Mouse (Mus musculus) neural tube, embryonic 14.5 days (tissue): ENCODE measurements around the gene Tstd3. TPM values are rescaled to one million over a fixed set of nuclear protein-coding genes. Genes with fewer than 3 reads are reported as not detected.
"Not testable (repeated sequence)": the region's sequence is repeated elsewhere in the genome, so short reads cannot be mapped to it uniquely, and the experiment has no call there.

Source experiments
- ATAC-seq: fragments of 200-750 bp; cut with Nextera tagmentation; 2 replicates; pipeline ENCODE4 v1.8.0; 2017; ENCODE audit warnings: low read depth, mild to moderate bottlenecking, moderate TSS enrichment, moderate library complexity
- H3K27ac ChIP-seq: fragments of 300-500 bp; sonication (generic); 2 replicates; pipeline ENCODE4 v1.5.1; 2014; ENCODE audit warnings: low read depth, mild to moderate bottlenecking, control low read depth, low read length, moderate library complexity, mixed read lengths
- H3K27me3 ChIP-seq: fragments of 300-500 bp; sonication (generic); 2 replicates; pipeline ENCODE4 v1.6.1; 2014; ENCODE audit warnings: low read length; ENCODE audit not compliant: control insufficient read depth, insufficient read depth
- H3K36me3 ChIP-seq: fragments of 300-500 bp; sonication (generic); 2 replicates; pipeline ENCODE4 v1.6.1; 2014; ENCODE audit warnings: low read length, mixed read lengths; ENCODE audit not compliant: control insufficient read depth, insufficient read depth
- H3K4me1 ChIP-seq: fragments of 300-500 bp; sonication (generic); 2 replicates; pipeline ENCODE4 v1.6.1; 2014; ENCODE audit warnings: low read length; ENCODE audit not compliant: control insufficient read depth, insufficient read depth
- H3K4me2 ChIP-seq: fragments of 300-500 bp; sonication (generic); 2 replicates; pipeline ENCODE4 v1.6.1; 2014; ENCODE audit warnings: mild to moderate bottlenecking, low read depth, low read length, control low read depth
- H3K4me3 ChIP-seq: fragments of 300-500 bp; sonication (generic); 2 replicates; pipeline ENCODE4 v1.5.1; 2014; ENCODE audit warnings: low read depth, low read length, control low read depth, mixed read lengths
- H3K9ac ChIP-seq: fragments of 300-500 bp; sonication (generic); replicated peaks from 2 replicates; pipeline ENCODE4 v1.6.1; 2014; ENCODE audit warnings: low read depth, mild to moderate bottlenecking, control low read depth, low read length, mixed read lengths
- H3K9me3 ChIP-seq: fragments of 300-500 bp; sonication (generic); 2 replicates; pipeline ENCODE4 v1.6.1; 2016; ENCODE audit warnings: low read length; ENCODE audit not compliant: control insufficient read depth
- WGBS: fragments of 180-500 bp; shearing (Covaris S2); extraction: QIAGEN DNeasy Blood & Tissue Kit; methylation state at CpG from one replicate; pipeline ENCODE4 v1.1.7; 2014; 5-methylcytosine and 5-hydroxymethylcytosine counted together
- polyA plus RNA-seq: library from polyadenylated mRNA; unstranded; fragments of >200 nt; fragmentation: Nextera tagmentation; extraction: Ambion mirVana; gene quantifications from 2 replicates; pipeline ENCODE4 v1.2.1, GENCODE M21; 2014

Gene Tstd3
- polyA plus RNA-seq, 1 experiment from 2014 or later, result 25.3 TPM

GRCm38 (mm10) chr4:21763827-21764226, 3.2 kb downstream of the Tstd3 start:
- Histone ChIP-seq H3K36me3 (no peaks in the 10 kb centered on the region), H3K27me3 (no peaks in the 10 kb centered on the region), H3K4me1 (no peaks in the 10 kb centered on the region), H3K9me3 (no peaks in the 10 kb centered on the region), H3K27ac (no peak overlapping the region), H3K4me3 (no peak overlapping the region), H3K4me2 (no peak overlapping the region), H3K9ac (no peak overlapping the region)
- WGBS, result 78% methylated on average over 4 of the region's 4 CpGs
- ATAC-seq, result no peak

- Histone ChIP-seq H3K4me2 (no peak overlapping the region), H3K9me3 (no peaks in the 10 kb centered on the region), H3K27me3 (no peaks in the 10 kb centered on the region), H3K4me1 (no peaks in the 10 kb centered on the region), H3K36me3 (no peaks in the 10 kb centered on the region), H3K4me3 (no peak overlapping the region), H3K9ac (no peak overlapping the region), H3K27ac (no peak overlapping the region)
- no peak for ATAC-seq
- WGBS, result 88% methylated on average over 9 of the region's 9 CpGs
Observed at GRCm38 (mm10) chr4:21761416-21762160, 5.4 kb downstream of the Tstd3 start.

GRCm38 (mm10) chr4:21758860-21759259, 8.2 kb downstream of the Tstd3 start:
- H3K9ac ChIP-seq, result no peak overlapping the region
- no peak for ATAC-seq
- no peaks in the 10 kb centered on the region for H3K9me3 ChIP-seq
- H3K27me3 ChIP-seq, result no peaks in the 10 kb centered on the region
- WGBS, result 69% methylated on average over 1 of the region's 1 CpGs
- H3K36me3 ChIP-seq, result no peaks in the 10 kb centered on the region
- H3K4me2 ChIP-seq, result no peak overlapping the region
- H3K4me3 ChIP-seq, result no peak overlapping the region
- H3K4me1 ChIP-seq, result no peaks in the 10 kb centered on the region
- no peak overlapping the region for H3K27ac ChIP-seq

DNA sequence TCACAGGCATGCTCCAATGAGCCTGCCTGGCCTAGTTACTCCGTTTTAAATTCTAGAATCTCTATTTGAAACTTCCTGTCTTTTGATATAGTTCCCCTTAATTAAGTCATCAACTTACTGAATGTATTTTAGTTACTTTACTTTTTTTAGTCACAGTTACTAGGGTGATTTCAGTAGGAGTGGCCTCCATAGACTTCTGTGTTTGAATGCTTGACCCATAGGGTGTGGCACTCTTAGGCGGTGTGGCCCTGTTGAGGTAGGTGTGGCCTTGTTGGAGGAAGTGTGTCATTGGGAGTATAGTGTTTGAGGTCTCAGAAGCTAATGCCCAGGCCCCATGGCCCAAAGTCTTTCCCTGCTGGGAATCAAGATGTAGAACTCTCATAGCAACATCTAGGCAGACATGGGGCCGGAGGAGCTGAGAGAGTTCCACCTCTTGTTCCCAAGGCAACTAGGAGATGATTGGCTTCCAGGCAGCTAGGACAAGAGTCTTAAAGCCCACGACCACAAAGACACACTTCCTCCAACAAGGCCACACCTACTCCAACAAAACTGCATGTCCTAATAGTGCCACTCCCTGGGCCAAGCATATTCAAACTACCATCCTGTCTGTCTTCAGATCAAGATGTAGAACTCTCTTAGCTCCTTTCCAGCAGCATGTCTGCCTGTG, 11.8 kb downstream of the Tstd3 start:
- no peak overlapping the region for H3K4me3 ChIP-seq
- H3K4me1 ChIP-seq, result no peaks in the 10 kb centered on the region
- H3K36me3 ChIP-seq, result no peaks in the 10 kb centered on the region
- H3K4me2 ChIP-seq, result no peak overlapping the region
- H3K27ac ChIP-seq, result no peak overlapping the region
- H3K27me3 ChIP-seq, result no peaks in the 10 kb centered on the region
- 78% methylated on average over 4 of the region's 4 CpGs for WGBS
- no peak for ATAC-seq
- no peak overlapping the region for H3K9ac ChIP-seq
- H3K9me3 ChIP-seq, result no peaks in the 10 kb centered on the region

GRCm38 (mm10) chr4:21745723-21746122, 21.3 kb downstream of the Tstd3 start:
- WGBS, result 77% methylated on average over 5 of the region's 5 CpGs
- H3K36me3 ChIP-seq, result no peaks in the 10 kb centered on the region; the same call in 1 of the 2 replicates
- H3K4me1 ChIP-seq, result no peaks in the 10 kb centered on the region
- no peak for ATAC-seq
- no peak overlapping the region for H3K4me3 ChIP-seq
- H3K4me2 ChIP-seq, result no peak overlapping the region
- H3K27ac ChIP-seq, result no peak overlapping the region
- H3K9ac ChIP-seq, result no peak overlapping the region
- H3K27me3 ChIP-seq, result no peaks in the 10 kb centered on the region
- no peaks in the 10 kb centered on the region for H3K9me3 ChIP-seq

DNA sequence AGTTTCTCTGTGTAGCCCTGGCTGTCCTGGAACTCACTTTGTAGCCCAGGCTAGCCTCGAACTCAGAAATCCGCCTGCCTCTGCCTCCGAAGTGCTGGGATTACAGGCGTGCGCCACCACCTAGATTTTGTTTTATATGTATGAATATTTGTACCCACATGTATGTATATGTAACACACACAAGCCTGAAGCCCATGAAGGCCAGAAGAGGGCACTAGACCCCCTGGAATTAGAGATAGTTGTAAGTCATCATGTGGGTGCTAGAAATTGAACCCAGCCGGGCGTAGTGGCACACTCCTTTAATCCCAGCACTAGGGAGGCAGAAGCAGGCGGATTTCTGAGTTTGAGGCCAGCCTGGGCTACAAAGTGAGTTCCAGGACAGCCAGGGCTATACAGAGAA, 22.9 kb downstream of the Tstd3 start:
- 97% methylated on average over 8 of the region's 8 CpGs for WGBS
- not testable (repeated sequence) for H3K36me3 ChIP-seq, H3K9me3 ChIP-seq, H3K27me3 ChIP-seq, H3K9ac ChIP-seq, H3K27ac ChIP-seq, H3K4me3 ChIP-seq, H3K4me1 ChIP-seq, H3K4me2 ChIP-seq, ATAC-seq

GRCm38 (mm10) chr4:21739169-21739568, 27.8 kb downstream of the Tstd3 start:
- no peaks in the 10 kb centered on the region for H3K9me3 ChIP-seq

GRCm38 (mm10) chr4:21727615-21728165, 39.3 kb downstream of the Tstd3 start, which contains the start of gene Ccnc:
Gene Ccnc, plus strand, starts transcription at chr4:21727701.
- Histone ChIP-seq H3K36me3 (peaks cover 1% of the 10 kb centered on the region; the same call in 1 of the 2 replicates), H3K27ac (peak within 1 kb of the TSS; percentile 63), H3K27me3 (no peaks in the 10 kb centered on the region), H3K9ac (peak within 1 kb of the TSS; percentile 70), H3K4me1 (peaks cover 6% of the 10 kb centered on the region; the same call in 1 of the 2 replicates), H3K9me3 (no peaks in the 10 kb centered on the region), H3K4me2 (peak within 1 kb of the TSS; percentile 60), H3K4me3 (peak within 1 kb of the TSS; percentile 48)
- under 1% methylated on average over 37 of the region's 37 CpGs for WGBS
- peak; percentile 99 for ATAC-seq

More at GRCm38 (mm10) chr4:21739169-21739568, 27.8 kb downstream of the Tstd3 start:
- Histone ChIP-seq H3K36me3 (peaks cover 8% of the 10 kb centered on the region; the same call in 1 of the 2 replicates), H3K4me1 (no peaks in the 10 kb centered on the region), H3K27ac (no peak overlapping the region), H3K4me2 (no peak overlapping the region), H3K4me3 (no peak overlapping the region), H3K9ac (no peak overlapping the region), H3K27me3 (no peaks in the 10 kb centered on the region)
- no peak for ATAC-seq
- WGBS, result 91% methylated on average over 4 of the region's 4 CpGs
